Mouse (Mus musculus): ENCODE data around the gene Slfn9. TPM values are rescaled to one million over a fixed set of nuclear protein-coding genes. Genes with fewer than 3 reads are reported as not detected.
"Not testable (repeated sequence)": the region's sequence is repeated elsewhere in the genome, so short reads cannot be mapped to it uniquely, and the experiment has no call there.

The Slfn9 gene
- total RNA-seq (2021): under 1 TPM; 0.13 to 0.28 TPM
- long read RNA-seq, experiment 1: 0 reads
- long read RNA-seq, experiment 2: 0 reads

GRCm38 (mm10) chr11:82991469-82992166, at the start of gene Slfn9:
TSS of gene Slfn9 (minus strand) at chr11:82991830.
- Histone ChIP-seq H3K27ac (peak within 1 kb of the TSS; percentile 76), H3K4me3 (peak within 1 kb of the TSS; percentile 82)
- no peak for TF ChIP-seq CTCF (IDR thresholded peaks at IDR 0.05)
- DNase-seq: peak; percentile 67
- intact Hi-C loops (cut with DNase I): no loop called here

GRCm38 (mm10) chr11:83041000-83041399, 49.4 kb upstream of the Slfn9 start:
- DNase-seq: no peak
- intact Hi-C loops (cut with DNase I): no loop called here
- H3K4me3 ChIP-seq: no peak overlapping the region
- TF ChIP-seq CTCF (IDR thresholded peaks at IDR 0.05): no peak
- no peak overlapping the region for H3K27ac ChIP-seq

GRCm38 (mm10) chr11:83040325-83040724, 48.7 kb upstream of the Slfn9 start:
- Histone ChIP-seq H3K27ac (no peak overlapping the region), H3K4me3 (peak overlapping the region; percentile 51)
- TF ChIP-seq CTCF (IDR thresholded peaks at IDR 0.05): no peak
- intact Hi-C loops (cut with DNase I): no loop called here
- no peak for DNase-seq

- intact Hi-C loops (cut with DNase I): no loop called here
- TF ChIP-seq CTCF (IDR thresholded peaks at IDR 0.05): no peak
- H3K27ac ChIP-seq: no peak overlapping the region
- no peak for DNase-seq
- peak overlapping the region; percentile 51 for H3K4me3 ChIP-seq
Observed at GRCm38 (mm10) chr11:83039796-83040195, 48.2 kb upstream of the Slfn9 start.

GRCm38 (mm10) chr11:83039156-83039555, 47.5 kb upstream of the Slfn9 start:
- DNase-seq: no peak

GRCm38 (mm10) chr11:83038686-83039085, 47.1 kb upstream of the Slfn9 start:
- DNase-seq; H3K27ac ChIP-seq; H3K4me3 ChIP-seq; intact Hi-C loops (cut with DNase I): not testable (repeated sequence)

More at GRCm38 (mm10) chr11:83039156-83039555, 47.5 kb upstream of the Slfn9 start:
- no peak overlapping the region for H3K27ac ChIP-seq
- no peak for TF ChIP-seq CTCF (IDR thresholded peaks at IDR 0.05)
- H3K4me3 ChIP-seq: no peak overlapping the region
- intact Hi-C loops (cut with DNase I): no loop called here

- DNase-seq: peak; percentile 56
- peak within 1 kb of the TSS; percentile 55 for H3K4me3 ChIP-seq
- TF ChIP-seq CTCF (IDR thresholded peaks at IDR 0.05): no peak
- intact Hi-C loops (cut with DNase I): no loop called here
- H3K27ac ChIP-seq: peak within 1 kb of the TSS; percentile 66
Observed at GRCm38 (mm10) chr11:83020621-83021020, 29.0 kb upstream of the Slfn9 start, which contains the start of gene Slfn8. TSS of gene Slfn8 (minus strand) at chr11:83020810.

- intact Hi-C loops (cut with DNase I); DNase-seq: not testable (repeated sequence)
- Histone ChIP-seq H3K4me3 (peak overlapping the region; percentile 55), H3K27ac (peak overlapping the region; percentile 66)
Observed at GRCm38 (mm10) chr11:83019561-83020519, 28.2 kb upstream of the Slfn9 start.

- no peak for TF ChIP-seq CTCF (IDR thresholded peaks at IDR 0.05)
- no peak overlapping the region for H3K4me3 ChIP-seq
- H3K27ac ChIP-seq: no peak overlapping the region
- DNase-seq: no peak
- intact Hi-C loops (cut with DNase I): no loop called here
Observed at GRCm38 (mm10) chr11:83016093-83016492, 24.5 kb upstream of the Slfn9 start.

- H3K27ac ChIP-seq: no peak overlapping the region
- intact Hi-C loops (cut with DNase I): no loop called here
- DNase-seq: no peak
- no peak overlapping the region for H3K4me3 ChIP-seq
- TF ChIP-seq CTCF (IDR thresholded peaks at IDR 0.05): no peak
Observed at GRCm38 (mm10) chr11:83013356-83013755, 21.7 kb upstream of the Slfn9 start.

- Histone ChIP-seq H3K4me3 (peak overlapping the region; percentile 82), H3K27ac (peak overlapping the region; percentile 76)
- intact Hi-C loops (cut with DNase I): not testable (repeated sequence)
- DNase-seq: peak; percentile 41
Observed at GRCm38 (mm10) chr11:82990612-82991385, 831 bp downstream of the Slfn9 start.

GRCm38 (mm10) chr11:82989357-82989756, 2.3 kb downstream of the Slfn9 start:
- Histone ChIP-seq H3K27ac (no peak overlapping the region), H3K4me3 (no peak overlapping the region)
- intact Hi-C loops (cut with DNase I): no loop called here
- no peak for DNase-seq
- TF ChIP-seq CTCF (IDR thresholded peaks at IDR 0.05): no peak

Data from gastrocnemius, adult 2 months (tissue).